21 mouse cellular contexts compared by ENCODE assay signal in genomic region chr5:6016695-6017094, GRCm38 (mm10).
DNase-seq lines count a peak whose midpoint lies in the region; ATAC-seq and TF ChIP-seq lines count a peak whose summit lies in the region.
"Had no signal": no experiment of that assay in that cellular context is flagged by ENCODE, and none has a peak within 500 bp of the region (broad histone marks: within the 10 kb centered on the region; RNA-seq: fewer than 3 reads in every experiment).

No protein-coding gene starts in this region.

- TF ChIP-seq CTCF in brain, embryonic 14.5 days (IDR thresholded peaks at IDR 0.05; ENCODE audit: borderline replicate concordance, extremely low read depth, insufficient read depth, insufficient read length), result no peak
- no peak for TF ChIP-seq CTCF in gastrocnemius, adult 2 months (IDR thresholded peaks at IDR 0.05)

- no peak for TF ChIP-seq POLR2A in brain, embryonic 14.5 days (IDR thresholded peaks at IDR 0.05; ENCODE audit: borderline replicate concordance, extremely low read depth, insufficient read depth, insufficient read length, poor library complexity, severe bottlenecking)

- 33% methylated on average over 1 of the region's 1 CpGs for WGBS in forebrain, embryonic 14.5 days
- WGBS in forebrain, embryonic 15.5 days, result 19% methylated on average over 1 of the region's 1 CpGs
- WGBS in midbrain, embryonic 11.5 days, result 28% methylated on average over 1 of the region's 1 CpGs
- 26% methylated on average over 1 of the region's 1 CpGs for WGBS in midbrain, embryonic 10.5 days

- no peak overlapping the region for H3K4me3 ChIP-seq in forebrain, embryonic 14.5 days (ENCODE audit: low read depth, low read length)
- H3K4me3 ChIP-seq in forebrain, embryonic 15.5 days, result no peak overlapping the region
- H3K4me3 ChIP-seq in midbrain, embryonic 11.5 days (ENCODE audit: low read depth, low read length), result no peak overlapping the region
- no peak overlapping the region for H3K4me3 ChIP-seq in midbrain, embryonic 10.5 days
- H3K4me3 ChIP-seq in gastrocnemius, adult 2 months, result no peak overlapping the region
- H3K4me3 ChIP-seq: embryonic facial prominence, embryonic 10.5 days; heart, embryonic 13.5 days; hindbrain, embryonic 13.5 days had no signal

- H3K4me1 ChIP-seq in forebrain, embryonic 14.5 days (ENCODE audit: control insufficient read depth, insufficient read depth, low read length), result no peaks in the 10 kb centered on the region
- H3K4me1 ChIP-seq in forebrain, embryonic 15.5 days, result no peaks in the 10 kb centered on the region
- no peaks in the 10 kb centered on the region for H3K4me1 ChIP-seq in midbrain, embryonic 11.5 days (ENCODE audit: control insufficient read depth, insufficient read depth, low read length)
- peaks cover 13% of the 10 kb centered on the region for H3K4me1 ChIP-seq in midbrain, embryonic 10.5 days
- H3K4me1 ChIP-seq: embryonic facial prominence, embryonic 10.5 days; heart, embryonic 13.5 days; hindbrain, embryonic 13.5 days had no signal

- no peak overlapping the region for H3K4me2 ChIP-seq in forebrain, embryonic 14.5 days (ENCODE audit: low read length)
- H3K4me2 ChIP-seq in forebrain, embryonic 15.5 days (replicated peaks), result no peak overlapping the region
- H3K4me2 ChIP-seq in midbrain, embryonic 11.5 days, result no peak overlapping the region
- H3K4me2 ChIP-seq: heart, embryonic 13.5 days; hindbrain, embryonic 13.5 days had no signal

- no peak overlapping the region for H3K9ac ChIP-seq in forebrain, embryonic 14.5 days (ENCODE audit: low read length)
- H3K9ac ChIP-seq in forebrain, embryonic 15.5 days (replicated peaks), result no peak overlapping the region
- H3K9ac ChIP-seq in midbrain, embryonic 11.5 days (ENCODE audit: low read length), result no peak overlapping the region
- H3K9ac ChIP-seq: heart, embryonic 13.5 days; hindbrain, embryonic 13.5 days had no signal

- no peak overlapping the region for H3K27ac ChIP-seq in forebrain, embryonic 14.5 days (ENCODE audit: low read depth, low read length)
- no peak overlapping the region for H3K27ac ChIP-seq in forebrain, embryonic 15.5 days (replicated peaks)
- no peak overlapping the region for H3K27ac ChIP-seq in midbrain, embryonic 11.5 days (ENCODE audit: low read depth, low read length)
- no peak overlapping the region for H3K27ac ChIP-seq in midbrain, embryonic 10.5 days (replicated peaks)
- no peak overlapping the region for H3K27ac ChIP-seq in gastrocnemius, adult 2 months
- H3K27ac ChIP-seq: embryonic facial prominence, embryonic 10.5 days; heart, embryonic 13.5 days; hindbrain, embryonic 13.5 days had no signal

- peak; percentile 5 for DNase-seq in forebrain, embryonic 14.5 days (ENCODE audit: low spot score)
- no peak for DNase-seq in midbrain, embryonic 11.5 days (ENCODE audit: low spot score, missing footprints)
- no peak for DNase-seq in midbrain, embryonic 10.5 days (ENCODE audit: low spot score)
- peak; percentile 31 for DNase-seq in brain, embryonic 14.5 days (ENCODE audit: low read depth)
- peak; percentile 32 for DNase-seq in retina, postnatal 1 day
- DNase-seq in gastrocnemius, postnatal 10 days, result no peak
- DNase-seq in gastrocnemius, adult 2 months, result no peak
- DNase-seq: adrenal gland, postnatal 14 days; cerebellum, adult 2 months; cerebellum, postnatal 10 days; gastrocnemius, postnatal 36 days; heart, adult 11 months; heart, postnatal 36 days; kidney, adult 2 months had no signal

- intact Hi-C loops in gastrocnemius, adult 2 months (cut with DNase I), result no loop called here

- no peak for ATAC-seq in forebrain, embryonic 14.5 days
- no peak for ATAC-seq in forebrain, embryonic 15.5 days (replicated peaks)
- ATAC-seq in midbrain, embryonic 11.5 days (ENCODE audit: low FRiP score), result peak; percentile 62
- ATAC-seq: activated CD4-positive, CD25-positive, alpha-beta regulatory T cell, adult 4 months; intestine, embryonic 16.5 days had no signal

- H3K36me3 ChIP-seq in forebrain, embryonic 14.5 days (ENCODE audit: control insufficient read depth, insufficient read depth, low read length), result no peaks in the 10 kb centered on the region
- no peaks in the 10 kb centered on the region for H3K36me3 ChIP-seq in forebrain, embryonic 15.5 days
- H3K36me3 ChIP-seq in midbrain, embryonic 11.5 days (ENCODE audit: control insufficient read depth, insufficient read depth, low read length), result no peaks in the 10 kb centered on the region
- no peaks in the 10 kb centered on the region for H3K36me3 ChIP-seq in midbrain, embryonic 10.5 days
- H3K36me3 ChIP-seq: embryonic facial prominence, embryonic 10.5 days; G1E; heart, embryonic 13.5 days; hindbrain, embryonic 13.5 days had no signal

- no peaks in the 10 kb centered on the region for H3K9me3 ChIP-seq in forebrain, embryonic 14.5 days (replicated peaks; ENCODE audit: control insufficient read depth, low read length)
- H3K9me3 ChIP-seq in forebrain, embryonic 15.5 days, result no peaks in the 10 kb centered on the region
- H3K9me3 ChIP-seq in midbrain, embryonic 11.5 days (ENCODE audit: control insufficient read depth, low read length), result no peaks in the 10 kb centered on the region
- no peaks in the 10 kb centered on the region for H3K9me3 ChIP-seq in midbrain, embryonic 10.5 days (replicated peaks)
- H3K9me3 ChIP-seq: embryonic facial prominence, embryonic 10.5 days; G1E; heart, embryonic 13.5 days; hindbrain, embryonic 13.5 days had no signal

- H3K27me3 ChIP-seq in forebrain, embryonic 14.5 days (replicated peaks; ENCODE audit: control insufficient read depth, insufficient read depth, low read length), result no peaks in the 10 kb centered on the region
- no peaks in the 10 kb centered on the region for H3K27me3 ChIP-seq in forebrain, embryonic 15.5 days
- no peaks in the 10 kb centered on the region for H3K27me3 ChIP-seq in midbrain, embryonic 11.5 days (ENCODE audit: control insufficient read depth, insufficient read depth, low read length)
- H3K27me3 ChIP-seq in midbrain, embryonic 10.5 days (ENCODE audit: low read depth, poor library complexity, severe bottlenecking), result no peaks in the 10 kb centered on the region
- H3K27me3 ChIP-seq: heart, embryonic 13.5 days; hindbrain, embryonic 13.5 days had no signal

Comparison
In these comparisons a context has a peak if more than half of its experiments do, and no peak if none do; other contexts are left out.
1. DNase-seq: peak in forebrain, embryonic 14.5 days (single experiment), brain, embryonic 14.5 days (single experiment) and retina, postnatal 1 day (single experiment); none in midbrain, embryonic 11.5 days (single experiment), midbrain, embryonic 10.5 days (single experiment), gastrocnemius, postnatal 10 days (single experiment) and gastrocnemius, adult 2 months (single experiment).